Mouse (Mus musculus): ENCODE measurements around the gene Gm10283.

GRCm38 (mm10) chr8:60449296-60449695, 53.7 kb downstream of the Gm10283 start:
- TF ChIP-seq POLR2A (IDR thresholded peaks at IDR 0.05; ENCODE audit: control insufficient read depth, extremely low read depth, insufficient read depth, low read length, poor library complexity) (no peak), CTCF (IDR thresholded peaks at IDR 0.05; ENCODE audit: borderline replicate concordance, control insufficient read depth, extremely low read depth, insufficient read depth, low read length, poor library complexity) (no peak)
